Mouse (Mus musculus) embryonic facial prominence, embryonic 13.5 days (tissue): ENCODE results near the gene Cdcp1. TPM values are rescaled to one million over a fixed set of nuclear protein-coding genes. Genes with fewer than 3 reads are reported as not detected.
A peak's percentile ranks its signal among the peaks of the same experiment; 100 is the strongest.

Experiments
- ATAC-seq: fragments of 200-750 bp; cut with Nextera tagmentation; 2 replicates; pipeline ENCODE4 v1.8.0; 2017; ENCODE audit warnings: low read depth; ENCODE audit not compliant: insufficient number of reproducible peaks, insufficient read depth, low FRiP score, low TSS enrichment
- H3K27ac ChIP-seq: fragments of 300-500 bp; sonication (generic); 2 replicates; pipeline ENCODE4 v1.5.1; 2015; ENCODE audit warnings: moderate library complexity, mild to moderate bottlenecking, inconsistent platforms
- H3K27me3 ChIP-seq: fragments of 300-500 bp; sonication (generic); 2 replicates; pipeline ENCODE4 v1.6.1; 2015; ENCODE audit warnings: mild to moderate bottlenecking, inconsistent platforms
- H3K36me3 ChIP-seq: fragments of 300-500 bp; sonication (generic); 2 replicates; pipeline ENCODE4 v1.6.1; 2015; ENCODE audit warnings: mild to moderate bottlenecking, inconsistent platforms
- H3K4me1 ChIP-seq: fragments of 300-500 bp; sonication (generic); 2 replicates; pipeline ENCODE4 v1.6.1; 2015; ENCODE audit warnings: inconsistent platforms
- H3K4me2 ChIP-seq: fragments of 300-500 bp; sonication (generic); 2 replicates; pipeline ENCODE4 v1.6.1; 2015; ENCODE audit warnings: moderate library complexity, mild to moderate bottlenecking, inconsistent platforms
- H3K4me3 ChIP-seq: fragments of 300-500 bp; sonication (generic); 2 replicates; pipeline ENCODE4 v1.5.1; 2015; ENCODE audit warnings: mild to moderate bottlenecking, inconsistent platforms
- H3K9ac ChIP-seq: fragments of 300-500 bp; sonication (generic); 2 replicates; pipeline ENCODE4 v1.6.1; 2015; ENCODE audit warnings: mild to moderate bottlenecking, inconsistent platforms
- H3K9me3 ChIP-seq: fragments of 300-500 bp; sonication (generic); 2 replicates; pipeline ENCODE4 v1.6.1; 2016; ENCODE audit warnings: inconsistent platforms
- WGBS: fragments of 180-500 bp; shearing (Covaris S2); methylation state at CpG from one replicate; pipeline ENCODE4 v1.1.7; 2015; ENCODE audit warnings: mixed read lengths; 5-methylcytosine and 5-hydroxymethylcytosine counted together
- polyA plus RNA-seq: library from polyadenylated mRNA; unstranded; fragments of >200 nt; fragmentation: Nextera tagmentation; extraction: Ambion mirVana; gene quantifications from 2 replicates; pipeline ENCODE4 v1.2.1, GENCODE M21; 2015

Gene Cdcp1
- 8.3 and 9.2 TPM in 2 replicates for polyA plus RNA-seq

- H3K9ac ChIP-seq: peak within 1 kb of the TSS; percentile 66
- H3K36me3 ChIP-seq: no peaks in the 10 kb centered on the region
- H3K27me3 ChIP-seq: peaks cover 24% of the 10 kb centered on the region
- H3K9me3 ChIP-seq: no peaks in the 10 kb centered on the region
- no peak within 1 kb of the TSS; the same call in 1 of the 2 replicates for H3K27ac ChIP-seq
- WGBS: 6% methylated on average over 44 of the region's 45 CpGs
- H3K4me3 ChIP-seq: peak within 1 kb of the TSS; percentile 42
- peak; percentile 43; the same call in 1 of the 2 replicates for ATAC-seq
- peak within 1 kb of the TSS; percentile 67 for H3K4me2 ChIP-seq
- no peaks in the 10 kb centered on the region for H3K4me1 ChIP-seq
Observed at GRCm38 (mm10) chr9:123215621-123216440, at the start of gene Cdcp1. Gene Cdcp1 (minus strand): TSS chr9:123216038.

DNA sequence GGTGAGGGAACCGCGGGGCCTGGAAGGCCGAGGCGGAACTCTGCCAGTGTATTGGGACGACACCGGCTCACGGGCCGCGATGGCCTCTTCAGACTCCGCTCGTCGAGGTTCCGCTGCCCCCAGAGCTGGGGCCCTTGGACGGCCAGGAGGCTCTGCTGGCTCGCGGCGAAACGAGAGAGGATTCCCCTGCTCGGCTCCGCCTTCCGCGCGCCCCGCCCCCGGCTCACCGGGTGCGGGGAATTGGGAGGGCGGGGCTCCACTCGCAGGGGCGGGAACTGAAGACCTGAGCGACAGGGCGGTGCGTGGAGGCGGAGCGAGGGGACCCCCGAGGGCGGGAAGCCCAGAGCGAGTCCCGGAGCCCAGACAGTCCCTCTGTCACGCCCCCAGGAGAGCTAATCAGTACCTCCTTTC is 44.8 kb upstream of the Cdcp1 start, which contains the start of gene Tmem158:
TSS of gene Tmem158 (minus strand) at position 154 of the 411 bp plus-strand sequence.
- peak; percentile 89 for ATAC-seq
- under 1% methylated on average over 40 of the region's 40 CpGs for WGBS

DNA sequence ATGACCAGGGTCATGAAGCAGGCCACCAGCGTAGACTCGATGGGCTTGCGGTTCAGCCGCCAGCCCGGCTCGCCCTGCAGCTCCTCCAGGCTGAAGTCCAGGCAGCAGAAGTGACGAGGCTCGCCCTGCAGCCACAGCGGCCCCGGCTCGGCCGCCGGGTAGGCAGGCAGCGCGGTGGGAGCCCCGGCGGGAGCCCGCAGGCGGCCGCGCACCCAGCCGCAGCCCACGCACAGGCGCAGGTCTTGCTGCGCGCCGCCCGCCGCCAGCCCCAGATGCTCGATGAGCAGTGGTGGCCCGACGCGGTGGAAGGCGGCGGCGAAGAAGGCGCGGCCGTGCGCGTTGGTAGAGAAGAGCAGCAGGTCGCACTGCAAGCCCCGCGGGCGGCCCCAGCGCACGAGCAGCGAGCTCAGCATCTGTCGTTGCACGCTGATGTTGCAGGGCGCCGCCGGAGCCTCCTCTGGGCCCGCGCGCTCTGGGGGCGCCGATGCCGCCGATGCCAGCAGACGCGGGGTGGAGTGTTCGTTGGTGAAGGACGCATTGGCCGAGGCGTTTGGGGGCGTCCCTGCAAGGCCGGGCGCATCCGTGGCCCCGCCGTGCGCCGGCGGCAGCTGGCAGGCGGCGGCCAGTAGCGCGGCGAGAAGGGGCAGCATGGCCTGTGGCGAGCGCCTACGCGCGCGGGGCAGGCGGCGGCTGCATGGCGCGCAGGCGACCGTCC is 44.2 kb upstream of the Cdcp1 start:
- Histone ChIP-seq H3K27me3 (peaks cover 51% of the 10 kb centered on the region), H3K4me2 (peak overlapping the region; percentile 96), H3K9ac (peak overlapping the region; percentile 78), H3K36me3 (no peaks in the 10 kb centered on the region), H3K27ac (no peak overlapping the region), H3K4me3 (peak overlapping the region; percentile 72), H3K9me3 (no peaks in the 10 kb centered on the region), H3K4me1 (peaks cover 8% of the 10 kb centered on the region; the same call in 1 of the 2 replicates)
- peak; percentile 67 for ATAC-seq
- under 1% methylated on average over 91 of the region's 92 CpGs for WGBS

More for the DNA sequence above, 44.8 kb upstream of the Cdcp1 start, which contains the start of gene Tmem158:
- no peaks in the 10 kb centered on the region for H3K36me3 ChIP-seq
- peak within 1 kb of the TSS; percentile 96 for H3K4me2 ChIP-seq
- H3K9ac ChIP-seq: peak within 1 kb of the TSS; percentile 78
- no peaks in the 10 kb centered on the region for H3K9me3 ChIP-seq
- no peak within 1 kb of the TSS for H3K27ac ChIP-seq
- peaks cover 8% of the 10 kb centered on the region; the same call in 1 of the 2 replicates for H3K4me1 ChIP-seq
- H3K4me3 ChIP-seq: peak within 1 kb of the TSS; percentile 72
- peaks cover 51% of the 10 kb centered on the region for H3K27me3 ChIP-seq

- ATAC-seq: no peak
- peak overlapping the region; percentile 96 for H3K4me2 ChIP-seq
- H3K9ac ChIP-seq: peak overlapping the region; percentile 78
- peaks cover 51% of the 10 kb centered on the region for H3K27me3 ChIP-seq
- H3K27ac ChIP-seq: no peak overlapping the region
- H3K4me3 ChIP-seq: peak overlapping the region; percentile 72
- peaks cover 8% of the 10 kb centered on the region; the same call in 1 of the 2 replicates for H3K4me1 ChIP-seq
- no peaks in the 10 kb centered on the region for H3K36me3 ChIP-seq
- no peaks in the 10 kb centered on the region for H3K9me3 ChIP-seq
- WGBS: under 1% methylated on average over 45 of the region's 45 CpGs
Observed at GRCm38 (mm10) chr9:123259461-123259895, 43.6 kb upstream of the Cdcp1 start.

DNA sequence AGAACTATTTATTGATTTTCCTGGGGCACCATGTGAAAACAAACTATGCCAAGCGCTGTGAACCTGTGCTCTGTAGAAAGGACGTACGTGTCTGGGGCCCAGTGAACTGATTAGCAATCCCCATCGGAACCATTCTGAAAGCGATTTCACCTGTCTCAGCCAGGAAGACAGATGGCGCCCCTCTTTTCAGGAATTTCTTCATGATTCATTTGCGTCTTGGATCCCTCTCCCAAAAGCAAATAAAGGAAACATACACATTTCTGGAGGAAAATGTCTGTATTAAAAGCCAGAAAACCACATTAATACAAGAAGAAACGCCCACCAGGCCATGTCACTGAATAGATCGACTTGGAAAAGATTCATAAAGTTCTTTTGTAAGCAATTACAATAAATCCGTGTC is 43.0 kb upstream of the Cdcp1 start:
- 36% methylated on average over 10 of the region's 10 CpGs for WGBS
- Histone ChIP-seq H3K9ac (no peak overlapping the region), H3K27me3 (peaks cover 55% of the 10 kb centered on the region), H3K27ac (no peak overlapping the region), H3K4me3 (peak overlapping the region; percentile 6; the same call in 1 of the 2 replicates), H3K9me3 (no peaks in the 10 kb centered on the region), H3K4me2 (peak overlapping the region; percentile 96), H3K4me1 (peaks cover 8% of the 10 kb centered on the region; the same call in 1 of the 2 replicates), H3K36me3 (no peaks in the 10 kb centered on the region)
- no peak for ATAC-seq

DNA sequence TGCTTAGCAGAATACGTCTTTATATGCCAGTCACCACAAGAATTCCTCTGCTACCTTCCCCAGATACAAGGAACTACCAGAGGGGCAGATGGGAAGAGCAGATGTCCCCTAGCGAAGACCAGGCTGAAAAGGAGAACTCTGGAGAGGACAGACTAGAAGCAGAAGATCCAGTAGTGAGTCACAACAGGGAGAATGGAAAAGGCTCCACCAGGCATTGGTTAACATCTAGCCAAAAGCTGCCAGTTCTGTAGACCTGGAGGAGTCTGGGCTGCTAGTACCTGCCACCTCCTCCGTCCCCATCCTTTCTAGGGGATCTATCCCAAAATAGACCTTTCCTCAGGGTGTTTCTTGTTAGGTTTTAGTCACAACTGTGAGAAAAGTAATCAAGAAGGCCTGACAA is 39.9 kb upstream of the Cdcp1 start:
- H3K36me3 ChIP-seq: no peaks in the 10 kb centered on the region
- ATAC-seq: no peak
- H3K4me1 ChIP-seq: peaks cover 13% of the 10 kb centered on the region; the same call in 1 of the 2 replicates
- H3K9me3 ChIP-seq: no peaks in the 10 kb centered on the region
- WGBS: 78% methylated on average over 3 of the region's 3 CpGs
- no peak overlapping the region for H3K9ac ChIP-seq
- no peak overlapping the region for H3K4me2 ChIP-seq
- H3K27ac ChIP-seq: no peak overlapping the region
- H3K4me3 ChIP-seq: no peak overlapping the region
- peaks cover 46% of the 10 kb centered on the region for H3K27me3 ChIP-seq

DNA sequence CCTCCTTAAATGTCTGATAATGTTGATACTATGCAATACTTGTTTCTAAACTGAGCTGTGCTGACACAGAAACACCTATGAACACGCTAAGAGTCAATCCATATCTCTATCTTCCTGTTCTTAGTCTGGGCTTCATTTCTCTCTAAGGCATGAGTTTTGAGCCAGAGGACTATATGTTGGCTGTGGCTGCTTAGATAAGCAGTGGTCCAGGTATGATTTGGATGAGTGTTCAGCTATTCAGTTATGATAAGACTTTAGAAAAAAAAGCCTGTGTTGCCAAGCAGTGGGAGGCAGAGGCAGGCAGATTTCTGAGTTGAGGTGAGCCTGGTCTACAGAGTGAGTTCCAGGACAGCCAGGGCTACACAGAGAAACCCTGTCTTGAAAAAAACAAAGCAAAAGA is 32.2 kb upstream of the Cdcp1 start:
- H3K27me3 ChIP-seq: no peaks in the 10 kb centered on the region
- H3K9ac ChIP-seq: no peak overlapping the region
- H3K9me3 ChIP-seq: no peaks in the 10 kb centered on the region
- H3K4me2 ChIP-seq: no peak overlapping the region
- ATAC-seq: no peak
- WGBS: 76% methylated on average over 1 of the region's 1 CpGs
- no peak overlapping the region for H3K4me3 ChIP-seq
- peaks cover 4% of the 10 kb centered on the region; the same call in 1 of the 2 replicates for H3K4me1 ChIP-seq
- no peaks in the 10 kb centered on the region for H3K36me3 ChIP-seq
- no peak overlapping the region for H3K27ac ChIP-seq

DNA sequence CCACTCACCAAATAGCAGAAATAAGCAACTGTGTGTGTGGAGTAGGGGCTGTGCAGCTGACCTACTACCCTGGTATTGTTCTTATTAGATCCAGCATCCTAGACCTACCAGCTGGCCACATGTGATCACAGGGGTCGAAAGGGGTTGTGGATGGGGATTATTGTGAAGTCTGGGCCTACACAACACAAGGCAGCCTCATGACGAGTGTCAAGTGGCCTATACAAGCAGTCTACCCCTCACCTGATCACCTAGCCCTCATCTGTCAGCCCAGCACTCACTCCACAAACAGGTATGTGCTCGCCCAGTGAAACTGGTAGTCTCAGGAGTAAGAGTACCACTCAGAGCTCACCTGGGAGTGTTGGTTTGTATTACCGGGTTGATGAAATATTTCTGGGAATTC is 29.3 kb upstream of the Cdcp1 start:
- no peak overlapping the region for H3K27ac ChIP-seq
- no peak overlapping the region for H3K4me2 ChIP-seq
- H3K9ac ChIP-seq: no peak overlapping the region
- 76% methylated on average over 4 of the region's 4 CpGs for WGBS
- no peak overlapping the region for H3K4me3 ChIP-seq
- H3K4me1 ChIP-seq: no peaks in the 10 kb centered on the region
- no peak for ATAC-seq
- no peaks in the 10 kb centered on the region for H3K9me3 ChIP-seq
- no peaks in the 10 kb centered on the region for H3K36me3 ChIP-seq
- H3K27me3 ChIP-seq: no peaks in the 10 kb centered on the region

- H3K4me1 ChIP-seq: no peaks in the 10 kb centered on the region
- 73% methylated on average over 10 of the region's 10 CpGs for WGBS
- H3K9ac ChIP-seq: no peak overlapping the region
- H3K4me2 ChIP-seq: no peak overlapping the region
- H3K27ac ChIP-seq: no peak overlapping the region
- ATAC-seq: no peak
- H3K27me3 ChIP-seq: no peaks in the 10 kb centered on the region
- H3K36me3 ChIP-seq: no peaks in the 10 kb centered on the region
- no peaks in the 10 kb centered on the region for H3K9me3 ChIP-seq
- no peak overlapping the region for H3K4me3 ChIP-seq
Observed at GRCm38 (mm10) chr9:123243988-123244387, 28.1 kb upstream of the Cdcp1 start.

- H3K4me1 ChIP-seq: peaks cover 19% of the 10 kb centered on the region
- no peaks in the 10 kb centered on the region for H3K36me3 ChIP-seq
- no peak overlapping the region for H3K4me2 ChIP-seq
- H3K9me3 ChIP-seq: no peaks in the 10 kb centered on the region
- ATAC-seq: no peak
- no peak overlapping the region for H3K9ac ChIP-seq
- no peaks in the 10 kb centered on the region for H3K27me3 ChIP-seq
- no peak overlapping the region for H3K27ac ChIP-seq
- no peak overlapping the region for H3K4me3 ChIP-seq
- 93% methylated on average over 5 of the region's 5 CpGs for WGBS
Observed at GRCm38 (mm10) chr9:123241191-123241590, 25.4 kb upstream of the Cdcp1 start.

DNA sequence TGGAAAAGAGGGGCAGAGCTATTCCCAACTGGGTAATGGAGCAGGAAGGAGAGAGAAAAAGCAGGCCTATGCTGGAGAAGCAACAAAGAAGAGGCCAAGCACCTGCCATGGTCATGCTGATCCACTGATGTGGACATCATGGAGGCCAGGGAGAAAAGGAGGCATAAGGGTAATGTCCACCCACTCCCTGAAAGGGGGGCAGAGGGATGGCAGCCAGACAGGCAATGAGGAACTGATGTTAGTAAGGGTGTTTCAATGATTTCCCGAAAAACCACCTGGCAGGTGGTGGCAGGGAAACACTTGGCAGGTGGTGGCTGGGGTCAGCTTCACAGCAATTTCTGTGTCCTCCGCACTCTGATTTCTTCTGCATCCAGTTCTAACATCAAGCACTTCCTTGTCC is 24.9 kb upstream of the Cdcp1 start:
- 84% methylated on average over 2 of the region's 2 CpGs for WGBS
- no peak overlapping the region for H3K4me2 ChIP-seq
- no peak for ATAC-seq
- H3K36me3 ChIP-seq: no peaks in the 10 kb centered on the region
- H3K27ac ChIP-seq: no peak overlapping the region
- no peaks in the 10 kb centered on the region for H3K27me3 ChIP-seq
- H3K4me1 ChIP-seq: peaks cover 21% of the 10 kb centered on the region
- no peak overlapping the region for H3K4me3 ChIP-seq
- no peaks in the 10 kb centered on the region for H3K9me3 ChIP-seq
- H3K9ac ChIP-seq: no peak overlapping the region
